Mouse (Mus musculus) cerebellum, postnatal 36 days (tissue): ENCODE results near the gene Atf3.
A peak's percentile ranks its signal among the peaks of the same experiment; 100 is the strongest.

Source experiments
- DNase-seq, 2 experiments: peaks; one replicate each; pipeline ENCODE4 v3.0.0; 2021 to 2022; ENCODE audit warnings: mixed read lengths in 2 of 2

The Atf3 gene

GRCm38 (mm10) chr1:191140983-191141382 is 76.9 kb downstream of the Atf3 start:
- no peak for DNase-seq

GRCm38 (mm10) chr1:191138874-191139495 is 78.9 kb downstream of the Atf3 start:
- DNase-seq = no peak

GRCm38 (mm10) chr1:191138436-191138835 is 79.4 kb downstream of the Atf3 start:
- DNase-seq = no peak

GRCm38 (mm10) chr1:191135406-191135805 is 82.4 kb downstream of the Atf3 start:
- DNase-seq = no peak

- DNase-seq = no peak
These were observed 84.9 kb downstream of the Atf3 start for GRCm38 (mm10) chr1:191132934-191133333.

GRCm38 (mm10) chr1:191132240-191132639 is 85.6 kb downstream of the Atf3 start:
- no peak for DNase-seq

GRCm38 (mm10) chr1:191131692-191132091 is 86.1 kb downstream of the Atf3 start:
- no peak for DNase-seq

- peak; percentile 29 to 34 for DNase-seq
These were observed 91.8 kb downstream of the Atf3 start for GRCm38 (mm10) chr1:191125811-191126638.

GRCm38 (mm10) chr1:191124288-191124687 is 93.6 kb downstream of the Atf3 start:
- no peak for DNase-seq

- DNase-seq = no peak
These were observed 94.1 kb downstream of the Atf3 start for GRCm38 (mm10) chr1:191123696-191124095.

- no peak for DNase-seq
These were observed 95.1 kb downstream of the Atf3 start for GRCm38 (mm10) chr1:191122744-191123143.
